Mouse (Mus musculus): ENCODE measurements around the gene St5. TPM values are rescaled to one million over a fixed set of nuclear protein-coding genes. Genes with fewer than 3 reads are reported as not detected.

The St5 gene
- total RNA-seq, 1 experiment = 25.6 TPM

DNA sequence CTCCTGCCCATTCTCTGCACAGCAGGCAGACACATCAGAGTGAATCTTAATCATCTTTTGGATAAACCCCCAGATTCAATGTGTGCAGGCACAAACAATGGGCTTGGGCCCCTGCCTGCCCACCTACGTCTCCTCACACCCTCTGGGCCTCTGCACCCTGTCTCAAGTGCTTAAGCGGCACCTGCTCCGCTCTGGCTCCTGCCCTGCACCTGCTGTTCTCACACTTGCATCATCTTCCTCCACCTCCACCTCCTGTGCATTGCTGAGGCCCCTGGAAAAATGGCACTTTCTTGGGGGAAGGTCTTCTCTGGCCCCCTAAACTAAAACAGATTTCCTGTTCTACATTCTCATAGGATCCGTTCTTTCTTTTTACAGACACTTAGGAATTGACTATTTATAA is 169.5 kb downstream of the St5 start:
- no peaks in the 10 kb centered on the region for H3K9me3 ChIP-seq (ENCODE audit: control insufficient read depth, insufficient read depth, low read depth, low read length)
- TF ChIP-seq ZC3H11A (IDR thresholded peaks at IDR 0.05; ENCODE audit: borderline replicate concordance, low read depth, low read length) (no peak), HCFC1 (IDR thresholded peaks at IDR 0.05; ENCODE audit: borderline replicate concordance, insufficient read depth, low read length) (no peak), MAFK (IDR thresholded peaks at IDR 0.05; ENCODE audit: insufficient read depth, low read depth, low read length) (no peak), ZNF384 (IDR thresholded peaks at IDR 0.05; ENCODE audit: low read depth, low read length) (no peak), CHD2 (IDR thresholded peaks at IDR 0.05; ENCODE audit: low read depth, low read length) (no peak)
- no peaks in the 10 kb centered on the region for H3K4me1 ChIP-seq (ENCODE audit: control insufficient read depth in 2 of 2, insufficient read depth in 2 of 2, low read length in 2 of 2, poor library complexity in 1 of 2)
- H3K4me3 ChIP-seq (ENCODE audit: insufficient read depth in 1 of 2, low read depth in 1 of 2, low read length in 2 of 2, poor library complexity in 1 of 2, severe bottlenecking in 1 of 2) = no peak overlapping the region
- DNase-seq (ENCODE audit: low read depth, low spot score) = no peak
- H3K36me3 ChIP-seq (ENCODE audit: control insufficient read depth, insufficient read depth, low read length, poor library complexity, severe bottlenecking) = peaks cover 2% of the 10 kb centered on the region; the same call in 1 of the 2 replicates
- no peak overlapping the region for H3K9ac ChIP-seq (ENCODE audit: insufficient read depth, low read depth, low read length, poor library complexity, severe bottlenecking)
- in situ Hi-C loops (cut with MboI; ENCODE audit: low sequenced_read_pairs in 2 of 2, unreplicated experiment in 2 of 2) = no loop called here
- H3K27ac ChIP-seq (ENCODE audit: insufficient read depth, low read depth, low read length, poor library complexity, severe bottlenecking) = no peak overlapping the region

DNA sequence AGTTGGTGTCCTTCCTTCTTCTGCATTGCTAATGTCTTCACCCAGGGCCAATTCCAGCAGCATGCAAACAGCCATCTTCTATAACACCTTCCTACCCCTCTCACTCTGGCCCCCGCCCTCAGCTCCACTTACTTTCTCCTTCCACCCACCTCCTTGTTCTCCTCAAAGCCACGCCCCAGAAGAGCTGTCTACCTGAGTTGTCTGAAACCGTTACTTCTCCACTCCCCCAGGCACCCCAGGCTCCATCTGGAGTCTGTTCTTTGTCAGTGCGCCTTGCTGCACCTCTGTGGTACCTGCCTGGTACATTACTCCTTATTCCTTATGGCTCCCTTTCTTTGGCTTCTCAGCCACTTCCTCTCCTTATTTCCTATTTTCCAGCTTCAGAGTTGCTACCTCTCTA is 170.3 kb downstream of the St5 start:
- Histone ChIP-seq H3K27ac (ENCODE audit: insufficient read depth, low read depth, low read length, poor library complexity, severe bottlenecking) (no peak overlapping the region), H3K9me3 (ENCODE audit: control insufficient read depth, insufficient read depth, low read depth, low read length) (no peaks in the 10 kb centered on the region), H3K4me1 (ENCODE audit: control insufficient read depth in 2 of 2, insufficient read depth in 2 of 2, low read length in 2 of 2, poor library complexity in 1 of 2) (no peaks in the 10 kb centered on the region), H3K4me3 (ENCODE audit: insufficient read depth in 1 of 2, low read depth in 1 of 2, low read length in 2 of 2, poor library complexity in 1 of 2, severe bottlenecking in 1 of 2) (no peak overlapping the region), H3K9ac (ENCODE audit: insufficient read depth, low read depth, low read length, poor library complexity, severe bottlenecking) (no peak overlapping the region), H3K36me3 (ENCODE audit: control insufficient read depth, insufficient read depth, low read length, poor library complexity, severe bottlenecking) (peaks cover 2% of the 10 kb centered on the region; the same call in 1 of the 2 replicates)
- no peak for DNase-seq (ENCODE audit: low read depth, low spot score)
- in situ Hi-C loops (cut with MboI; ENCODE audit: low sequenced_read_pairs in 2 of 2, unreplicated experiment in 2 of 2) = no loop called here
- TF ChIP-seq MAFK (IDR thresholded peaks at IDR 0.05; ENCODE audit: insufficient read depth, low read depth, low read length) (no peak), HCFC1 (IDR thresholded peaks at IDR 0.05; ENCODE audit: borderline replicate concordance, insufficient read depth, low read length) (no peak), ZNF384 (IDR thresholded peaks at IDR 0.05; ENCODE audit: low read depth, low read length) (no peak), CHD2 (IDR thresholded peaks at IDR 0.05; ENCODE audit: low read depth, low read length) (no peak), ZC3H11A (IDR thresholded peaks at IDR 0.05; ENCODE audit: borderline replicate concordance, low read depth, low read length) (no peak)

DNA sequence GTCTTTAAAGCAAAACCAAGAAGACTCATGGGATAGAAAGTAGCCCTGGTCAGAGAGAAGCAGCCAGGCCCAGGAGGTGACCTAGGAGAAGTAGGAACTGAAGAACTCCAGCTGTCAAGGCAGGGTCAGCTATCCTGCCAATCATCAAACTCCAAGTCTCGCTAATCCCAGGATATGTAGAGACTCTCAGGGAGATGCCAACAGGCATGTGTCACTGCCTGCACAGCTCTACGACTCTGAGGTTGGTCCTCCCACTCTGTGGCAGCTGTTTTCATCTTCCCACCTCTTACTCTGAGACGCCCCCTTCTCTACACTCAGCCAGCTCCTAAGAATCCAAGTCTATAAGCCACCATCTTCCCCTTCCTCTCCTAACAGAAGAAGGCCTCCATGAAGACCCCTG is 170.7 kb downstream of the St5 start:
- TF ChIP-seq MAFK (IDR thresholded peaks at IDR 0.05; ENCODE audit: insufficient read depth, low read depth, low read length) = no peak
- no peak for TF ChIP-seq ZNF384 (IDR thresholded peaks at IDR 0.05; ENCODE audit: low read depth, low read length)
- no peak for TF ChIP-seq CHD2 (IDR thresholded peaks at IDR 0.05; ENCODE audit: low read depth, low read length)
- TF ChIP-seq HCFC1 (IDR thresholded peaks at IDR 0.05; ENCODE audit: borderline replicate concordance, insufficient read depth, low read length) = no peak
- TF ChIP-seq ZC3H11A (IDR thresholded peaks at IDR 0.05; ENCODE audit: borderline replicate concordance, low read depth, low read length) = no peak
- DNase-seq (ENCODE audit: low read depth, low spot score) = no peak
- in situ Hi-C loops (cut with MboI; ENCODE audit: low sequenced_read_pairs in 2 of 2, unreplicated experiment in 2 of 2) = no loop called here
- H3K27ac ChIP-seq (ENCODE audit: insufficient read depth, low read depth, low read length, poor library complexity, severe bottlenecking) = no peak overlapping the region
- H3K9me3 ChIP-seq (ENCODE audit: control insufficient read depth, insufficient read depth, low read depth, low read length) = no peaks in the 10 kb centered on the region
- no peaks in the 10 kb centered on the region for H3K4me1 ChIP-seq (ENCODE audit: control insufficient read depth in 2 of 2, insufficient read depth in 2 of 2, low read length in 2 of 2, poor library complexity in 1 of 2)
- H3K9ac ChIP-seq (ENCODE audit: insufficient read depth, low read depth, low read length, poor library complexity, severe bottlenecking) = no peak overlapping the region
- H3K36me3 ChIP-seq (ENCODE audit: control insufficient read depth, insufficient read depth, low read length, poor library complexity, severe bottlenecking) = peaks cover 2% of the 10 kb centered on the region; the same call in 1 of the 2 replicates
- no peak overlapping the region for H3K4me3 ChIP-seq (ENCODE audit: insufficient read depth in 1 of 2, low read depth in 1 of 2, low read length in 2 of 2, poor library complexity in 1 of 2, severe bottlenecking in 1 of 2)

DNA sequence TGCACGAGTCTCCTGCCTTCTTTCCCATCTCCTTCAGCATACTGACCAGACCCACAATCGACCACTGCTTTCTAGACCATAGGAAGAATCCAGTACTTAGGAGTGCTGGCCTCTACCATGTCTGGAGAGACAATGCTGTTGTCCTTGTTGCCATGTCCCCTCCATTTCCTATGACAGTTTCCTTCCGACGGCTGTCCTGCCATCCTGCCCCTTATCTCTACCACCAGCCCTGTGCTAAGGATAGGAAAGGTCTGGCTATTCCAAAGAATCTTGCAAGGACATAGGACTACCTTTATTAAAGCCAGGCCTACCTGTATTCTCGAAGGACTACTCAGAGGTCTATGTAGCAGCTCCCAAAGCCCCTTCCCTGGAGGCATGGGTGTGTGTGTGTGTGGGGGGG is 171.9 kb downstream of the St5 start:
- peaks cover 2% of the 10 kb centered on the region; the same call in 1 of the 2 replicates for H3K36me3 ChIP-seq (ENCODE audit: control insufficient read depth, insufficient read depth, low read length, poor library complexity, severe bottlenecking)
- H3K9me3 ChIP-seq (ENCODE audit: control insufficient read depth, insufficient read depth, low read depth, low read length) = no peaks in the 10 kb centered on the region
- no peak for DNase-seq (ENCODE audit: low read depth, low spot score)
- H3K4me1 ChIP-seq (ENCODE audit: control insufficient read depth in 2 of 2, insufficient read depth in 2 of 2, low read length in 2 of 2, poor library complexity in 1 of 2) = no peaks in the 10 kb centered on the region
- in situ Hi-C loops (cut with MboI; ENCODE audit: low sequenced_read_pairs in 2 of 2, unreplicated experiment in 2 of 2) = no loop called here
- no peak overlapping the region for H3K27ac ChIP-seq (ENCODE audit: insufficient read depth, low read depth, low read length, poor library complexity, severe bottlenecking)
- H3K9ac ChIP-seq (ENCODE audit: insufficient read depth, low read depth, low read length, poor library complexity, severe bottlenecking) = no peak overlapping the region
- no peak for TF ChIP-seq ZC3H11A (IDR thresholded peaks at IDR 0.05; ENCODE audit: borderline replicate concordance, low read depth, low read length)
- no peak for TF ChIP-seq ZNF384 (IDR thresholded peaks at IDR 0.05; ENCODE audit: low read depth, low read length)
- no peak for TF ChIP-seq HCFC1 (IDR thresholded peaks at IDR 0.05; ENCODE audit: borderline replicate concordance, insufficient read depth, low read length)
- no peak for TF ChIP-seq MAFK (IDR thresholded peaks at IDR 0.05; ENCODE audit: insufficient read depth, low read depth, low read length)
- TF ChIP-seq CHD2 (IDR thresholded peaks at IDR 0.05; ENCODE audit: low read depth, low read length) = no peak
- H3K4me3 ChIP-seq (ENCODE audit: insufficient read depth in 1 of 2, low read depth in 1 of 2, low read length in 2 of 2, poor library complexity in 1 of 2, severe bottlenecking in 1 of 2) = no peak overlapping the region

DNA sequence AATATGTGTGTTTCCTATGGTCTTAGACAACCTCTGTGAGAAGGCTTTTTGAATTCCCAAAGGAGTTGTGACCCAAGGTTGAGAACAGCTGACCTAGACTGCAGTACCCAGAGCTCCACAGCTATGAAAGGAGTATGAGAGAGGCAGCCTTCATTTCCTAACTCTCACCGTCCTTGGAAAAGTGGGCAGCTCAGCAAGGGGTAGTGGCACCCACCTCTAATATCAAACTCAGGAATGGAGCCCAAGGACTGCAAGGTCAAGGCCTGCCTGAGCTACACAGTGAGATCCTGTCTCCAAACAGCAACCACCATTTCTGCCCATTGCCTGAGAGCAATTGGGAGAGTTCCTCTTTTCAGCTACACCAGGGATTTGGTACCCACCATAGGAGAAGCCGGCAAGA is 173.7 kb downstream of the St5 start:
- in situ Hi-C loops (cut with MboI; ENCODE audit: low sequenced_read_pairs in 2 of 2, unreplicated experiment in 2 of 2) = loop anchor here in 1 of 2 experiments (10.0 kb wide), 1 partner anchor 155 kb away; no protein-coding TSS in a partner anchor
- no peak for TF ChIP-seq ZNF384 (IDR thresholded peaks at IDR 0.05; ENCODE audit: low read depth, low read length)
- TF ChIP-seq HCFC1 (IDR thresholded peaks at IDR 0.05; ENCODE audit: borderline replicate concordance, insufficient read depth, low read length) = no peak
- no peak for TF ChIP-seq ZC3H11A (IDR thresholded peaks at IDR 0.05; ENCODE audit: borderline replicate concordance, low read depth, low read length)
- no peak for TF ChIP-seq CHD2 (IDR thresholded peaks at IDR 0.05; ENCODE audit: low read depth, low read length)
- no peak for TF ChIP-seq MAFK (IDR thresholded peaks at IDR 0.05; ENCODE audit: insufficient read depth, low read depth, low read length)
- Histone ChIP-seq H3K36me3 (ENCODE audit: control insufficient read depth, insufficient read depth, low read length, poor library complexity, severe bottlenecking) (peaks cover 2% of the 10 kb centered on the region; the same call in 1 of the 2 replicates), H3K9ac (ENCODE audit: insufficient read depth, low read depth, low read length, poor library complexity, severe bottlenecking) (no peak overlapping the region), H3K9me3 (ENCODE audit: control insufficient read depth, insufficient read depth, low read depth, low read length) (no peaks in the 10 kb centered on the region), H3K27ac (ENCODE audit: insufficient read depth, low read depth, low read length, poor library complexity, severe bottlenecking) (no peak overlapping the region), H3K4me3 (ENCODE audit: insufficient read depth in 1 of 2, low read depth in 1 of 2, low read length in 2 of 2, poor library complexity in 1 of 2, severe bottlenecking in 1 of 2) (no peak overlapping the region), H3K4me1 (ENCODE audit: control insufficient read depth in 2 of 2, insufficient read depth in 2 of 2, low read length in 2 of 2, poor library complexity in 1 of 2) (no peaks in the 10 kb centered on the region)
- no peak for DNase-seq (ENCODE audit: low read depth, low spot score)
